Mouse (Mus musculus): Measurements from ENCODE around the gene Ero1lb. TPM values are rescaled to one million over a fixed set of nuclear protein-coding genes. Genes with fewer than 3 reads are reported as not detected.
A peak's percentile ranks its signal among the peaks of the same experiment; 100 is the strongest.
"Not testable (repeated sequence)": the region's sequence is repeated elsewhere in the genome, so short reads cannot be mapped to it uniquely, and the experiment has no call there.

Ero1lb gene
- polyA plus RNA-seq, 1 experiment from 2014 or later = 7.9 TPM

DNA sequence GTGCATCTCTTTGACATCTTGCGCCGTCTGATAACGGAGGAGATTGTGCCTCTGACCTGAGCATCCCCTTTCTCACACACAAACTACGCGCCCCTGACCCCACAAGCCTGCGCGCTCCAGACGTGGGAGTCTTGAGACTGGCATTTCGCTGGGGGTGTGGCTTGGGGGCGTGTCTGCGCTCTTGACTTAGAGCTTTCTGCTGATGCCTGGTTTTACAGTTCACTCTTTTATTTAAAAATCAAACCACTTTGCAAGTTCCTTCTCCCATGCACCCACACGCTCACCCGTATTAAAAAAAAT lies 85.2 kb downstream of the Ero1lb start:
- H3K27ac ChIP-seq; H3K9me3 ChIP-seq (replicated peaks); H3K36me3 ChIP-seq; H3K27me3 ChIP-seq (ENCODE audit: low read depth, poor library complexity, severe bottlenecking); H3K4me1 ChIP-seq: not testable (repeated sequence)
- 2% methylated on average over 13 of the region's 13 CpGs for WGBS
- DNase-seq (ENCODE audit: low spot score) = peak; percentile 63
- H3K4me3 ChIP-seq = peak overlapping the region; percentile 48

Other genes starting within 250 kb of the Ero1lb start
- gene Actn2, start 225.1 kb upstream of the Ero1lb start, polyA plus RNA-seq (2016; fragmentation: Nextera tagmentation; extraction: Ambion mirVana) = 1.3 and 2.6 TPM in 2 replicates
- 39.1 and 39.8 TPM in 2 replicates for gene Heatr1, start 170.8 kb upstream of the Ero1lb start, polyA plus RNA-seq (2016; fragmentation: Nextera tagmentation; extraction: Ambion mirVana)
- 5.6 and 10.6 TPM in 2 replicates for gene Lgals8, start 100.9 kb upstream of the Ero1lb start, polyA plus RNA-seq (2016; fragmentation: Nextera tagmentation; extraction: Ambion mirVana)
- gene Edaradd, start 45.4 kb upstream of the Ero1lb start, polyA plus RNA-seq (2016; fragmentation: Nextera tagmentation; extraction: Ambion mirVana) = 1.3 and 1.7 TPM in 2 replicates
- 0.35 TPM in 1 of 2 replicates, not detected in the other for gene Prl2c3, start 234.2 kb downstream of the Ero1lb start, polyA plus RNA-seq (2016; fragmentation: Nextera tagmentation; extraction: Ambion mirVana)

Measured in limb, embryonic 10.5 days (tissue).